Mouse (Mus musculus): ENCODE data around the gene Man1a2.

The Man1a2 gene

GRCm38 (mm10) chr3:100685763-100686370 lies 564 bp upstream of the Man1a2 start:
- DNase-seq (ENCODE audit: low read depth, low spot score), result peak; percentile 52

- DNase-seq (ENCODE audit: low read depth, low spot score), result no peak
Measured at GRCm38 (mm10) chr3:100684234-100684975, 898 bp downstream of the Man1a2 start.

GRCm38 (mm10) chr3:100682841-100683240 lies 2.5 kb downstream of the Man1a2 start:
- DNase-seq (ENCODE audit: low read depth, low spot score), result no peak

- no peak for DNase-seq (ENCODE audit: low read depth, low spot score)
Measured at GRCm38 (mm10) chr3:100682281-100682680, 3.0 kb downstream of the Man1a2 start.

GRCm38 (mm10) chr3:100681448-100682092 lies 3.7 kb downstream of the Man1a2 start:
- peak; percentile 61 for DNase-seq (ENCODE audit: low read depth, low spot score)

- DNase-seq (ENCODE audit: low read depth, low spot score), result no peak
Measured at GRCm38 (mm10) chr3:100680226-100680625, 5.1 kb downstream of the Man1a2 start.

- DNase-seq (ENCODE audit: low read depth, low spot score), result no peak
Measured at GRCm38 (mm10) chr3:100678951-100679570, 6.2 kb downstream of the Man1a2 start.

GRCm38 (mm10) chr3:100675146-100675545 lies 10.2 kb downstream of the Man1a2 start:
- DNase-seq (ENCODE audit: low read depth, low spot score), result no peak

- no peak for DNase-seq (ENCODE audit: low read depth, low spot score)
Measured at GRCm38 (mm10) chr3:100670412-100670811, 14.9 kb downstream of the Man1a2 start.

- DNase-seq (ENCODE audit: low read depth, low spot score), result no peak
Measured at GRCm38 (mm10) chr3:100653291-100653690, 32.0 kb downstream of the Man1a2 start.

- no peak for DNase-seq (ENCODE audit: low read depth, low spot score)
Measured at GRCm38 (mm10) chr3:100641581-100641980, 43.7 kb downstream of the Man1a2 start.

GRCm38 (mm10) chr3:100636255-100636654 lies 49.0 kb downstream of the Man1a2 start:
- no peak for DNase-seq (ENCODE audit: low read depth, low spot score)

- DNase-seq (ENCODE audit: low read depth, low spot score), result no peak
Measured at GRCm38 (mm10) chr3:100634821-100635220, 50.5 kb downstream of the Man1a2 start.

- DNase-seq (ENCODE audit: low read depth, low spot score), result no peak
Measured at GRCm38 (mm10) chr3:100618511-100618910, 66.8 kb downstream of the Man1a2 start.

GRCm38 (mm10) chr3:100610916-100611315 lies 74.4 kb downstream of the Man1a2 start:
- no peak for DNase-seq (ENCODE audit: low read depth, low spot score)

- no peak for DNase-seq (ENCODE audit: low read depth, low spot score)
Measured at GRCm38 (mm10) chr3:100604539-100604938, 80.8 kb downstream of the Man1a2 start.

- DNase-seq (ENCODE audit: low read depth, low spot score), result no peak
Measured at GRCm38 (mm10) chr3:100599265-100599820, 86.0 kb downstream of the Man1a2 start.

GRCm38 (mm10) chr3:100591053-100591452 lies 94.2 kb downstream of the Man1a2 start:
- no peak for DNase-seq (ENCODE audit: low read depth, low spot score)

GRCm38 (mm10) chr3:100582721-100583355 lies 102.5 kb downstream of the Man1a2 start:
- DNase-seq (ENCODE audit: low read depth, low spot score), result no peak

GRCm38 (mm10) chr3:100572571-100573183 lies 112.6 kb downstream of the Man1a2 start:
- DNase-seq (ENCODE audit: low read depth, low spot score), result no peak

Data from forelimb bud, embryonic 11.5 days (tissue).